In genomic region chr2:178184862-178185261, GRCm38 (mm10) we compare ENCODE assay signal across 16 mouse cellular contexts.
DNase-seq lines count a peak whose midpoint lies in the region; ATAC-seq and TF ChIP-seq lines count a peak whose summit lies in the region.
"Had no signal": no experiment of that assay in that cellular context is flagged by ENCODE, and none has a peak within 500 bp of the region (broad histone marks: within the 10 kb centered on the region; RNA-seq: fewer than 3 reads in every experiment).

No protein-coding gene starts in this region.

- WGBS in forebrain, embryonic 13.5 days = 61% methylated on average over 6 of the region's 6 CpGs
- WGBS in forebrain, embryonic 14.5 days = 60% methylated on average over 6 of the region's 6 CpGs
- 59% methylated on average over 6 of the region's 6 CpGs for WGBS in limb, embryonic 12.5 days
- WGBS in limb, embryonic 10.5 days = 59% methylated on average over 6 of the region's 6 CpGs
- 53% methylated on average over 6 of the region's 6 CpGs for WGBS in hindbrain, embryonic 14.5 days
- WGBS in limb, embryonic 14.5 days = 55% methylated on average over 6 of the region's 6 CpGs

- no peak for DNase-seq in forebrain, embryonic 14.5 days (ENCODE audit: low spot score)
- DNase-seq in limb, embryonic 10.5 days (ENCODE audit: low spot score) = no peak
- no peak for DNase-seq in hindbrain, embryonic 14.5 days (ENCODE audit: low spot score)
- no peak for DNase-seq in limb, embryonic 14.5 days (ENCODE audit: low spot score)
- no peak for DNase-seq in ovary, postnatal 10 days (ENCODE audit: low spot score)
- DNase-seq: adrenal gland, adult 8-10 months; layer of hippocampus, postnatal 36 days; lung, postnatal 36 days; right cerebral cortex, postnatal 4 days had no signal

- H3K36me3 ChIP-seq in forebrain, embryonic 13.5 days (ENCODE audit: poor library complexity, severe bottlenecking) = no peaks in the 10 kb centered on the region
- no peaks in the 10 kb centered on the region for H3K36me3 ChIP-seq in forebrain, embryonic 14.5 days (ENCODE audit: control insufficient read depth, insufficient read depth, low read length)
- no peaks in the 10 kb centered on the region for H3K36me3 ChIP-seq in limb, embryonic 12.5 days
- H3K36me3 ChIP-seq in limb, embryonic 10.5 days = no peaks in the 10 kb centered on the region
- H3K36me3 ChIP-seq in hindbrain, embryonic 14.5 days (replicated peaks; ENCODE audit: control insufficient read depth, insufficient read depth) = no peaks in the 10 kb centered on the region
- no peaks in the 10 kb centered on the region for H3K36me3 ChIP-seq in limb, embryonic 14.5 days (ENCODE audit: control insufficient read depth, insufficient read depth, low read length)
- H3K36me3 ChIP-seq: G1E; liver, embryonic 15.5 days; neural tube, embryonic 13.5 days had no signal

- 0 out of 2 replicates have a peak, but pooled peaks have one; percentile 16 for ATAC-seq in forebrain, embryonic 13.5 days
- ATAC-seq in forebrain, embryonic 14.5 days = no peak
- peak; percentile 58 for ATAC-seq in limb, embryonic 12.5 days (ENCODE audit: insufficient number of reproducible peaks, insufficient read depth, low FRiP score, low TSS enrichment, low read depth)
- ATAC-seq in hindbrain, embryonic 14.5 days (ENCODE audit: low FRiP score) = 0 out of 2 replicates have a peak, but pooled peaks have one; percentile 49
- peak; percentile 80; the same call in 1 of the 2 replicates for ATAC-seq in limb, embryonic 14.5 days (ENCODE audit: low FRiP score, low read depth)
- ATAC-seq: intestine, embryonic 16.5 days had no signal

- H3K27me3 ChIP-seq in forebrain, embryonic 13.5 days = no peaks in the 10 kb centered on the region
- no peaks in the 10 kb centered on the region for H3K27me3 ChIP-seq in forebrain, embryonic 14.5 days (replicated peaks; ENCODE audit: control insufficient read depth, insufficient read depth, low read length)
- no peaks in the 10 kb centered on the region for H3K27me3 ChIP-seq in limb, embryonic 12.5 days
- no peaks in the 10 kb centered on the region for H3K27me3 ChIP-seq in limb, embryonic 10.5 days (ENCODE audit: low read depth, poor library complexity, severe bottlenecking)
- no peaks in the 10 kb centered on the region for H3K27me3 ChIP-seq in hindbrain, embryonic 14.5 days (ENCODE audit: control insufficient read depth, insufficient read depth, low read length)
- H3K27me3 ChIP-seq in limb, embryonic 14.5 days (ENCODE audit: control insufficient read depth, insufficient read depth, low read length) = no peaks in the 10 kb centered on the region
- H3K27me3 ChIP-seq: liver, embryonic 15.5 days; neural tube, embryonic 13.5 days had no signal

- H3K9ac ChIP-seq in forebrain, embryonic 13.5 days = no peak overlapping the region
- no peak overlapping the region for H3K9ac ChIP-seq in forebrain, embryonic 14.5 days (ENCODE audit: low read length)
- H3K9ac ChIP-seq in limb, embryonic 12.5 days (replicated peaks) = no peak overlapping the region
- no peak overlapping the region for H3K9ac ChIP-seq in hindbrain, embryonic 14.5 days
- no peak overlapping the region for H3K9ac ChIP-seq in limb, embryonic 14.5 days (ENCODE audit: low read depth, low read length, severe bottlenecking)
- H3K9ac ChIP-seq: liver, embryonic 15.5 days; neural tube, embryonic 13.5 days had no signal

- H3K4me3 ChIP-seq in forebrain, embryonic 13.5 days = no peak overlapping the region
- H3K4me3 ChIP-seq in forebrain, embryonic 14.5 days (ENCODE audit: low read depth, low read length) = no peak overlapping the region
- no peak overlapping the region for H3K4me3 ChIP-seq in limb, embryonic 12.5 days (replicated peaks)
- H3K4me3 ChIP-seq in limb, embryonic 10.5 days = no peak overlapping the region
- H3K4me3 ChIP-seq in hindbrain, embryonic 14.5 days (replicated peaks; ENCODE audit: low read length) = no peak overlapping the region
- H3K4me3 ChIP-seq in limb, embryonic 14.5 days (replicated peaks; ENCODE audit: low read length) = no peak overlapping the region
- H3K4me3 ChIP-seq: liver, embryonic 15.5 days; neural tube, embryonic 13.5 days had no signal

- no peak overlapping the region for H3K27ac ChIP-seq in forebrain, embryonic 13.5 days
- H3K27ac ChIP-seq in forebrain, embryonic 14.5 days (ENCODE audit: low read depth, low read length) = no peak overlapping the region
- no peak overlapping the region for H3K27ac ChIP-seq in limb, embryonic 12.5 days
- no peak overlapping the region for H3K27ac ChIP-seq in limb, embryonic 10.5 days
- H3K27ac ChIP-seq in hindbrain, embryonic 14.5 days = no peak overlapping the region
- no peak overlapping the region for H3K27ac ChIP-seq in limb, embryonic 14.5 days (replicated peaks; ENCODE audit: low read depth, low read length)
- H3K27ac ChIP-seq: liver, embryonic 15.5 days; neural tube, embryonic 13.5 days had no signal

- H3K9me3 ChIP-seq in forebrain, embryonic 13.5 days (replicated peaks) = no peaks in the 10 kb centered on the region
- no peaks in the 10 kb centered on the region for H3K9me3 ChIP-seq in forebrain, embryonic 14.5 days (replicated peaks; ENCODE audit: control insufficient read depth, low read length)
- 0 out of 2 replicates have a peak, but pooled peaks cover 5% of the 10 kb centered on the region for H3K9me3 ChIP-seq in limb, embryonic 12.5 days
- no peaks in the 10 kb centered on the region for H3K9me3 ChIP-seq in limb, embryonic 10.5 days (replicated peaks)
- no peaks in the 10 kb centered on the region for H3K9me3 ChIP-seq in hindbrain, embryonic 14.5 days (ENCODE audit: control insufficient read depth, low read length)
- H3K9me3 ChIP-seq in limb, embryonic 14.5 days (ENCODE audit: control insufficient read depth, low read length) = no peaks in the 10 kb centered on the region
- H3K9me3 ChIP-seq: liver, embryonic 15.5 days; neural tube, embryonic 13.5 days had no signal

- TF ChIP-seq POLR2A in limb, embryonic 14.5 days (IDR thresholded peaks at IDR 0.05; ENCODE audit: borderline replicate concordance, extremely low read depth, insufficient read depth, insufficient read length) = no peak

- peaks cover 3% of the 10 kb centered on the region; the same call in 1 of the 2 replicates for H3K4me1 ChIP-seq in forebrain, embryonic 13.5 days
- H3K4me1 ChIP-seq in forebrain, embryonic 14.5 days (ENCODE audit: control insufficient read depth, insufficient read depth, low read length) = no peaks in the 10 kb centered on the region
- no peaks in the 10 kb centered on the region for H3K4me1 ChIP-seq in limb, embryonic 12.5 days (replicated peaks)
- 0 out of 2 replicates have a peak, but pooled peaks cover 9% of the 10 kb centered on the region for H3K4me1 ChIP-seq in limb, embryonic 10.5 days
- H3K4me1 ChIP-seq in hindbrain, embryonic 14.5 days (replicated peaks; ENCODE audit: control insufficient read depth, insufficient read depth, low read length) = no peaks in the 10 kb centered on the region; the same call in 1 of the 2 replicates
- H3K4me1 ChIP-seq in limb, embryonic 14.5 days (ENCODE audit: control insufficient read depth, insufficient read depth, low read length) = no peaks in the 10 kb centered on the region
- H3K4me1 ChIP-seq: liver, embryonic 15.5 days; neural tube, embryonic 13.5 days had no signal

- no peak overlapping the region for H3K4me2 ChIP-seq in forebrain, embryonic 13.5 days
- H3K4me2 ChIP-seq in forebrain, embryonic 14.5 days (ENCODE audit: low read length) = no peak overlapping the region
- no peak overlapping the region for H3K4me2 ChIP-seq in limb, embryonic 12.5 days
- H3K4me2 ChIP-seq in hindbrain, embryonic 14.5 days (replicated peaks) = no peak overlapping the region
- no peak overlapping the region for H3K4me2 ChIP-seq in limb, embryonic 14.5 days (replicated peaks; ENCODE audit: low read depth, low read length, severe bottlenecking)
- H3K4me2 ChIP-seq: heart, embryonic 11.5 days; liver, embryonic 15.5 days; neural tube, embryonic 13.5 days had no signal
